Mouse (Mus musculus) neural tube, embryonic 13.5 days (tissue): ENCODE results near the gene Tie1. TPM values are rescaled to one million over a fixed set of nuclear protein-coding genes. Genes with fewer than 3 reads are reported as not detected.
A peak's percentile ranks its signal among the peaks of the same experiment; 100 is the strongest.

Source experiments
- ATAC-seq: fragments of 200-750 bp; cut with Nextera tagmentation; 2 replicates; pipeline ENCODE4 v1.8.0; 2017; ENCODE audit warnings: low read depth, mild to moderate bottlenecking, moderate TSS enrichment, moderate library complexity
- H3K27ac ChIP-seq: fragments of 300-500 bp; sonication (generic); replicated peaks from 2 replicates; pipeline ENCODE4 v1.5.1; 2015; ENCODE audit warnings: moderate library complexity, mild to moderate bottlenecking, inconsistent platforms
- H3K27me3 ChIP-seq: fragments of 300-500 bp; sonication (generic); 2 replicates; pipeline ENCODE4 v1.6.1; 2015; ENCODE audit warnings: mild to moderate bottlenecking, inconsistent platforms
- H3K36me3 ChIP-seq: fragments of 300-500 bp; sonication (generic); 2 replicates; pipeline ENCODE4 v1.6.1; 2015; ENCODE audit warnings: mild to moderate bottlenecking, inconsistent platforms
- H3K4me1 ChIP-seq: fragments of 300-500 bp; sonication (generic); replicated peaks from 2 replicates; pipeline ENCODE4 v1.6.1; 2015; ENCODE audit warnings: inconsistent platforms
- H3K4me2 ChIP-seq: fragments of 300-500 bp; sonication (generic); 2 replicates; pipeline ENCODE4 v1.6.1; 2015; ENCODE audit warnings: inconsistent platforms, mild to moderate bottlenecking, moderate library complexity
- H3K4me3 ChIP-seq: fragments of 300-500 bp; sonication (generic); 2 replicates; pipeline ENCODE4 v1.5.1; 2015; ENCODE audit warnings: mild to moderate bottlenecking, inconsistent platforms
- H3K9ac ChIP-seq: fragments of 300-500 bp; sonication (generic); 2 replicates; pipeline ENCODE4 v1.6.1; 2015; ENCODE audit warnings: moderate library complexity, mild to moderate bottlenecking, inconsistent platforms
- H3K9me3 ChIP-seq: fragments of 300-500 bp; sonication (generic); 2 replicates; pipeline ENCODE4 v1.6.1; 2016; ENCODE audit warnings: inconsistent platforms
- WGBS: fragments of 180-500 bp; shearing (Covaris S2); methylation state at CpG from one replicate; pipeline ENCODE4 v1.1.7; 2015; 5-methylcytosine and 5-hydroxymethylcytosine counted together
- polyA plus RNA-seq: library from polyadenylated mRNA; unstranded; fragments of >200 nt; fragmentation: Nextera tagmentation; extraction: Ambion mirVana; gene quantifications from 2 replicates; pipeline ENCODE4 v1.2.1, GENCODE M21; 2015

The Tie1 gene
- polyA plus RNA-seq, 1 experiment from 2014 or later = 21.0 TPM

- Histone ChIP-seq H3K36me3 (no peaks in the 10 kb centered on the region), H3K9me3 (no peaks in the 10 kb centered on the region), H3K27ac (no peak overlapping the region), H3K9ac (no peak overlapping the region), H3K4me1 (peaks cover 5% of the 10 kb centered on the region; the same call in 1 of the 2 replicates), H3K4me3 (no peak overlapping the region), H3K4me2 (no peak overlapping the region), H3K27me3 (no peaks in the 10 kb centered on the region)
- no peak for ATAC-seq
- 97% methylated on average over 3 of the region's 3 CpGs for WGBS
Measured at GRCm38 (mm10) chr4:118464956-118465355, 24.9 kb downstream of the Tie1 start.

DNA sequence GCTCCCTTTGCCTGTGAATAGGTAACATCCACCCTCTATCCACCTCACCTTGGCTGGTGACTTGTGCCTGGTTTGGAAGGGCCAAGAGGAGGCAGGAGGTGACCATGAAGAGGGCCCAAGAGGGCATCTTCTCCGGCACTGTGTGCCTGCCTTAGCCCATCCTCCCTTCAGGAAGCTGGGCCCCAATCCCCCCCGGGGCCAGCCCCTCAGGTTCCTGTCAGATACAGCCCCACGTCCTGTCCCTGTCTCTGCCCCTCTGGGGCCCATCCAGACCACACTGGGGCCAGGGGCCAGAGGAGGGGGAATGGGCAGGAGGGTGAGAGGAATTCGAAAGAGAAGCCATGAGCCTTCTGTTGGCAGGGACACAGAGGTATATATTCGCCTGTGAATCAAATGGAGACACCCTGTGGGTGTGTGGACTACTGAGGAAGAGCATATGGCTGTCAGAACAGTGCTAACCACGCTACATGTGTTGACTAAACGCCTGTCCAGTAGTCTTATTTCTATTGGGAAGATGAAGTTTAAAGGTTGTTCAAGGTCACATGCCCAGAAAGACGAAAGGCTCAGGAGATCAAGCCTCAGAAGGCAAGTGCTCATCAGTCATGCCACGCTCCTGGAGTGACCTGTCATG, 32.4 kb downstream of the Tie1 start, which contains the start of gene Mpl:
TSS of gene Mpl (minus strand) at position 169 of the 631 bp plus-strand sequence.
- H3K36me3 ChIP-seq = no peaks in the 10 kb centered on the region
- no peak within 1 kb of the TSS for H3K9ac ChIP-seq
- H3K27me3 ChIP-seq = no peaks in the 10 kb centered on the region
- no peak within 1 kb of the TSS for H3K4me2 ChIP-seq
- ATAC-seq = no peak
- 76% methylated on average over 9 of the region's 9 CpGs for WGBS
- no peaks in the 10 kb centered on the region for H3K4me1 ChIP-seq
- no peaks in the 10 kb centered on the region for H3K9me3 ChIP-seq
- H3K27ac ChIP-seq = no peak within 1 kb of the TSS
- no peak within 1 kb of the TSS for H3K4me3 ChIP-seq

DNA sequence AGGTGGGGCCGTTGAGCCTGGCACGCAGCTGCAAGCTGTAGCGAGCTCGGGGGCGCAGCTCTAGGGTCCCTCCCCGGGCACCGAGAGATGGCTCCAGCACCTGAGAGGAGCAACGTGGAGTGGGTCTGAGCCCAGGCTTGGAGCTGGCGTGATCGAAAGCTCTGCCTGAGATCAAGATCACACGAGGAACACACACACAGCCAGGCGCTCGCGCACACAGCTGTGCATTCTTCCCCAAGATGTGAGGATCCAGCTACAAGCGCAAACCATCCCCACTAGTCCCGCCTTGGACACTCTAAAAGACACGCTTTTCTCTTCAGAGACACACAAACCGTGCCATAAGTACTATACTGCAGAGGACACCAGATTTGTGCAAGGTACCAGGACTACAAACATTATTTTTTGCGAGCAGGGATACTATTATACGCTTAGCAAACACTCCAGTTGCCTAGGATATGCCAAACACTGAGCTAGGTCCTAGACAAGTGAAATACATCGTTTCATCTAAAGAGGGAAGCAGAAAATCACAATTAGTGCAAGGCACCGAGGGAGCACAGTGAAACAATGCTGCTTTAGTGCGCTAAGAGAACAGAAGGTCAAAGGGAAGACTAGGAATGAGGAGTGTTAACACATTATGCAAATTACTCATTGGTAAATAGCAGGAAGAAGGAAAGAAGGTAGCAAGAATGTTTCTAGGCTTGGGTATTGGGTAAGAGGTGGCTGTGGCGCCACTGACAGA, 43.3 kb downstream of the Tie1 start:
- ATAC-seq = peak; percentile 6; the same call in 1 of the 2 replicates
- WGBS = 12% methylated on average over 24 of the region's 24 CpGs

GRCm38 (mm10) chr4:118445781-118446414, 44.0 kb downstream of the Tie1 start:
- peaks cover 17% of the 10 kb centered on the region for H3K27me3 ChIP-seq
- peak; percentile 69 for ATAC-seq
- H3K36me3 ChIP-seq = no peaks in the 10 kb centered on the region
- 18% methylated on average over 18 of the region's 18 CpGs for WGBS
- peaks cover 15% of the 10 kb centered on the region for H3K4me1 ChIP-seq
- peak overlapping the region; percentile 44 for H3K4me3 ChIP-seq
- no peak overlapping the region for H3K27ac ChIP-seq
- H3K9me3 ChIP-seq = no peaks in the 10 kb centered on the region
- peak overlapping the region; percentile 69 for H3K9ac ChIP-seq
- peak overlapping the region; percentile 83 for H3K4me2 ChIP-seq

More for the DNA sequence above, 43.3 kb downstream of the Tie1 start:
- H3K27me3 ChIP-seq = peaks cover 19% of the 10 kb centered on the region
- H3K9me3 ChIP-seq = no peaks in the 10 kb centered on the region
- peak overlapping the region; percentile 83 for H3K4me2 ChIP-seq
- no peaks in the 10 kb centered on the region for H3K36me3 ChIP-seq
- H3K4me3 ChIP-seq = peak overlapping the region; percentile 44
- no peak overlapping the region for H3K27ac ChIP-seq
- H3K9ac ChIP-seq = peak overlapping the region; percentile 69
- peaks cover 15% of the 10 kb centered on the region for H3K4me1 ChIP-seq

DNA sequence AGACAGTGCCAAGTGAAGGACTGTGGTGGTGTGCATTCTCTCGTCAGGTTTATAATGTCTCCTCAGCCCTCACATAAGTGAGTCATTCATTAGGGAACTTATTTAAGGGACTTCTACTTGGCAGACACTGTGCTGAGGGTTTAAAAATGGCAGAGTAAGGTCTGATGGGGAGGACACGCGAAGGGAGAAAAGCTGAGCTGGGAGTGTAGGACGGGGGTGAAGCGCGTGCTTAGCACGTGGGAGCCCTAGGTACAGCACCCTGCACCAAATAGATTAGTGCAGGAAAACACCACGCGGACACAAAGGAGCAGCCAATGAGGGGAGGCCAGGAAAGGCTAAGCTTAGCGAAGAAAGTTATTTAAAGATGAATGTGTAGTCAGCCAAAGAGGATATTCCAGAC, 44.8 kb downstream of the Tie1 start:
- Histone ChIP-seq H3K27me3 (peaks cover 15% of the 10 kb centered on the region), H3K4me1 (peaks cover 15% of the 10 kb centered on the region), H3K4me3 (no peak overlapping the region), H3K27ac (no peak overlapping the region), H3K9ac (no peak overlapping the region), H3K4me2 (no peak overlapping the region), H3K9me3 (no peaks in the 10 kb centered on the region), H3K36me3 (no peaks in the 10 kb centered on the region)
- ATAC-seq = no peak
- 83% methylated on average over 10 of the region's 10 CpGs for WGBS

- H3K27ac ChIP-seq = peak overlapping the region; percentile 88
- no peaks in the 10 kb centered on the region for H3K27me3 ChIP-seq
- peaks cover 15% of the 10 kb centered on the region for H3K36me3 ChIP-seq
- peak; percentile 64 for ATAC-seq
- no peaks in the 10 kb centered on the region for H3K9me3 ChIP-seq
- peak overlapping the region; percentile 94 for H3K4me2 ChIP-seq
- H3K4me3 ChIP-seq = peak overlapping the region; percentile 53
- H3K4me1 ChIP-seq = peaks cover 37% of the 10 kb centered on the region
- WGBS = 7% methylated on average over 12 of the region's 12 CpGs
- H3K9ac ChIP-seq = peak overlapping the region; percentile 74
Measured at GRCm38 (mm10) chr4:118437829-118438253, 52.0 kb downstream of the Tie1 start.

- Histone ChIP-seq H3K36me3 (peaks cover 23% of the 10 kb centered on the region), H3K4me1 (peaks cover 37% of the 10 kb centered on the region), H3K9me3 (no peaks in the 10 kb centered on the region), H3K4me2 (peak within 1 kb of the TSS; percentile 94), H3K27me3 (no peaks in the 10 kb centered on the region), H3K4me3 (peak within 1 kb of the TSS; percentile 53), H3K27ac (peak within 1 kb of the TSS; percentile 88), H3K9ac (peak within 1 kb of the TSS; percentile 74)
- peak; percentile 95 for ATAC-seq
- WGBS = 0% methylated on average over 67 of the region's 67 CpGs
Measured at GRCm38 (mm10) chr4:118436820-118437603, 52.8 kb downstream of the Tie1 start, which contains the start of gene Cdc20. Cdc20 (minus strand) TSS chr4:118437352.

DNA sequence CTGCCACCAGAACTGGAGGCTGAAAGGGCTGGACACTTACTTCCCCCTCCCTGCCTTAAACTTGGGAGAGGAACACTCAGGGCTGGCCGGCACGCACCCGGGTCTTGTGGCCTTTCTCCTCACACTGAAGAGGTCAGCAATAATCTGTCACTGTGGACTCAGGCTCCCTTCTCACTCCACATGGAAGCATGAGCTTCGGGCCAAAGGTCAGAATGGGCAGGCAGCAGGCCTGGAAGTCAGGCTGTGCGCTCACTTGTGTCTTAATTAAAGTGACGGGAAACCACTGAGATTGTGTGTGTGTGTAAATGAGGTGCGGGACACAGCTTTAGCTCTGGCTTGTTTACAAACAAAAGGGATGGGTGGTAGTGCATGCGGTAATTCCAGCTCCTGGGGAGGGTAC, 57.5 kb downstream of the Tie1 start:
- Histone ChIP-seq H3K9ac (no peak overlapping the region), H3K4me1 (peaks cover 58% of the 10 kb centered on the region), H3K4me2 (no peak overlapping the region), H3K27ac (no peak overlapping the region), H3K4me3 (no peak overlapping the region), H3K27me3 (no peaks in the 10 kb centered on the region), H3K36me3 (peaks cover 40% of the 10 kb centered on the region), H3K9me3 (no peaks in the 10 kb centered on the region)
- ATAC-seq = no peak
- WGBS = 69% methylated on average over 8 of the region's 8 CpGs

GRCm38 (mm10) chr4:118429215-118429895, 60.5 kb downstream of the Tie1 start:
- Histone ChIP-seq H3K9me3 (no peaks in the 10 kb centered on the region), H3K36me3 (peaks cover 39% of the 10 kb centered on the region), H3K27ac (no peak overlapping the region), H3K4me3 (no peak overlapping the region; the same call in 1 of the 2 replicates), H3K4me1 (peaks cover 41% of the 10 kb centered on the region), H3K27me3 (no peaks in the 10 kb centered on the region), H3K9ac (0 out of 2 replicates have a peak overlapping the region, but pooled peaks have one; percentile 69), H3K4me2 (peak overlapping the region; percentile 91)
- ATAC-seq = no peak
- 57% methylated on average over 7 of the region's 7 CpGs for WGBS

- Histone ChIP-seq H3K9ac (peak overlapping the region; percentile 69), H3K9me3 (no peaks in the 10 kb centered on the region), H3K27me3 (no peaks in the 10 kb centered on the region), H3K4me2 (peak overlapping the region; percentile 91), H3K4me1 (peaks cover 38% of the 10 kb centered on the region), H3K27ac (peak overlapping the region; percentile 42; the same call in 1 of the 2 replicates), H3K4me3 (peak overlapping the region; percentile 46), H3K36me3 (peaks cover 39% of the 10 kb centered on the region)
- ATAC-seq = peak; percentile 14; the same call in 1 of the 2 replicates
- WGBS = 47% methylated on average over 15 of the region's 15 CpGs
Measured at GRCm38 (mm10) chr4:118428531-118429214, 61.2 kb downstream of the Tie1 start.
